Mouse (Mus musculus): ENCODE data around the gene Ostf1.
"Not testable (repeated sequence)": the region's sequence is repeated elsewhere in the genome, so short reads cannot be mapped to it uniquely, and the experiment has no call there.

Ostf1 gene

GRCm38 (mm10) chr19:18599051-18599450 is 32.6 kb downstream of the Ostf1 start:
- DNase-seq (ENCODE audit: low spot score in 2 of 2): no peak

DNA sequence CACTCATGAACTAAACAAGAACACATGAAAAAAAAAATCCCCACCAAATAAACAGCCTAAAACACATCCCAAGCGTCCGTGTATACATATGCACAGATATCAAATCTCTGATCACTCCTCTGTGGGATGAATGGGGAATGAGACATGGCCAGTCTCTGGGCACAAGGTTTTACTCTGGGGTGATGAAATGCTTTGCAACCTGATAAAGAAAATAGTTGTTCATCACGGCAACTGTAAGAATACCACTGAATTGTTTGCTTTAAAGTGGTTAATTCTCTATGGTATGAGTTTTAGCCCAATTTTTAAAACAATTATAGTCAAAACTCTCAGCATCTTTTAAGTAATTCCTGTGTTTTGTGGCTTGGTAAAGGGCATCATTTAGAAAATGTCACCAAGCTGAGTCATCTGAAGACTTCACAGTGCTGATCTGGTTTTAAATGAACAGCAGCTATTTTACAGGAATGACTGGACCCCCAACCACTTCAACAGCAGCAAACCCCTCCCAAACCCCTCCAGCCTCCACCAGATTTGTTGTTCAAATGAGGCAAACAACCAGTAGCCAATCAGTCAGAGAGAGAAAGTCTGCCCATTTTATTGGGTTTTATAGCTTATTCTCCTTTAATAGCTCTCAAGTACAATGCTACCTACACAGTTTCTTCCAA is 33.2 kb downstream of the Ostf1 start:
- DNase-seq (ENCODE audit: low spot score in 2 of 2): no peak

GRCm38 (mm10) chr19:18597772-18598171 is 33.9 kb downstream of the Ostf1 start:
- no peak for DNase-seq (ENCODE audit: low spot score in 2 of 2)

GRCm38 (mm10) chr19:18596876-18597275 is 34.7 kb downstream of the Ostf1 start:
- DNase-seq (ENCODE audit: low spot score in 2 of 2): no peak

DNA sequence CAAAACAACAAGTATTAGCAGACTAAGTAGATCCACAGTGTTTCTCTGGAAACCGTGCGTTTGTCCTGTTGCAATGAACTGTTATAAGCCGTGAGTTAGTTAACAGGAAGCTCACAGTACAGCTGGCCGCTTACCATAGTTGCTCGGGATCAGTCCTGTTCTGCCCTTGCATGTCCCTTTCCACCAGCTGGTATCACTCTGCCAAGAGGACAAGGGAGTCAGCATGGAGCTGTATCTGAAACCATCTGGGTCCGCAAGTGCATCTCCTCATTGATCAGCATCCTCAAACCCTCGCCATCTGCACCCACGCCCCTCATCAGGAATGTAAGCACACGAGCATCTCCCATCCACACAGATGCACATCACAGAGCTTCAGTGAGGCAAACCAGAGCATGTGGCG is 37.9 kb downstream of the Ostf1 start:
- no peak for DNase-seq (ENCODE audit: low spot score in 2 of 2)

DNA sequence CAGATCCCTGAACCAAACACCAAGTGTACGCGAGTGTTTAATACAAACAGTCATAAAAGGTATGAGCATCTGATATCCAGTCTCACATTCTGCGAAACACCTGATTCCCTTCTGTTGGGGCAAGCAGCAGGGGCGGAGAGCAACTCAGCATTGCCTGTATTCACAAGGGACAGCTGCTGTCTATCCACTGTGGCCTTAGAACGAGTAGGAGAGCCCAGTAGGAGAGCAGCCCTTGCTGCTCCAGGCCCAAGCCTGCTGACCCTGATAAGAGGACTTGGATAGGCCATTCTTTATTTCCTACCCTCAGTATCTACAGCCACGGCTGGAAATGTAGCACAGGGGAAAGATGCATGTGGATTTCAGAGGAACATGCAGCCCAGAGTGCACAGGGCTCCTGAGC is 38.7 kb downstream of the Ostf1 start:
- no peak for DNase-seq (ENCODE audit: low spot score in 2 of 2)

GRCm38 (mm10) chr19:18590942-18591354 is 40.7 kb downstream of the Ostf1 start:
- no peak for DNase-seq (ENCODE audit: low spot score in 2 of 2)

- DNase-seq (ENCODE audit: low spot score in 2 of 2): no peak
Measured at GRCm38 (mm10) chr19:18590234-18590633, 41.4 kb downstream of the Ostf1 start.

DNA sequence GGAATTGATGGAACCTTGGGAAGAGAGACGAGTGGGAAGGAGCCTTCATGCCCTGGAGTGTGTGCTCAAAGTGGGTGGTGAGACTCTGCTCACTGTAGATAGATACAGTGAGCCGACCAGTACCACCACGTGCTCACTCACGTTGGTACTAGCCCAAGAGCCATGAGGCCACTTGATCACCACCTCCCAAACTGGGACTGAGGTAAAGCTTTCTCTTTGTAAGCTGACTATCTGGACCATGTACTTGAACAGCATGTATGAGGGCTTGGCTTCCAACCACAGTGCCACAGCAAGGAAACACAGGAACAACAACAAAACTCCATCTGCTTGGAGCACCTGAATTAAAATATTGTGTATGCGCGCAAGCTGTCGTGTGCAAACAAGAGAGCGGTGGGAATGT is 42.3 kb downstream of the Ostf1 start:
- DNase-seq (ENCODE audit: low spot score in 2 of 2): no peak

GRCm38 (mm10) chr19:18588801-18589200 is 42.8 kb downstream of the Ostf1 start:
- DNase-seq (ENCODE audit: low spot score in 2 of 2): not testable (repeated sequence)

DNA sequence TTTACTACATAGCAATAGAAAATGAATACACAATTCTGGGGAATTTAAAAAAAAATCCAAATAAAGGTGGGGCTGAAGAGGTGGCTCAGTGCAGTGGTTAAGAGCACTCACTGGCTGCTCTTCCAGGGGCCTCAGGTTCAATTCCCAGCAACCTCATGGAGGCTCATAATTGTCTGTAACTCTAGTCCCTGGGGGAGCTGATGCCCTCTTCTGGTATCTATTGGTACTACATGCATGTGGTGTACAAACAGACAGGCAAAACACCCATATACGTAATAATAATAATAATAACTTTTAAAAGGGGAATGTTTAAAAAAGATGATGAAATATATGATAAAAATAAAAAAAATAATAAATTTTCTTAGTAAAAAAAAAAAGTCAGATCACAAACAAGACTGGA is 43.4 kb downstream of the Ostf1 start:
- DNase-seq (ENCODE audit: low spot score in 2 of 2): no peak

DNA sequence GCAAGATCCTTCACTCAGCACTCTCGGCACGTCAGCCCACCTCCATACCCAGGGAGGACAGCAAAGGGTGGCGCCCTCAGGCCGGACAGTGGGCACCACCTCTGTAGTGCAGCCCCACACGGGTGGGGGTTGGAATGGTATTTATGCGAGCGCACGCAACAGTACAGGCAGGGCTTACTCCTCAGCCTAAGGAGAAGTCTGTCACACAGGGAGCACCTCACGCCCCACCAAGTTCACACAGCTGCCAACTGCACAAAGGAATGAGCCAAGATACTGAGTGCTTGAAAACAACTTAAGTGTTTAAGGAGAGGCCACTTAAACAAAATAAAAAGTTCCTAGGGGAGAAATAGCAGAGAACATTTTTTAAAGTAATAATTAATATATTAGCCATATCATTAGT is 44.5 kb downstream of the Ostf1 start:
- no peak for DNase-seq (ENCODE audit: low spot score in 2 of 2)

DNA sequence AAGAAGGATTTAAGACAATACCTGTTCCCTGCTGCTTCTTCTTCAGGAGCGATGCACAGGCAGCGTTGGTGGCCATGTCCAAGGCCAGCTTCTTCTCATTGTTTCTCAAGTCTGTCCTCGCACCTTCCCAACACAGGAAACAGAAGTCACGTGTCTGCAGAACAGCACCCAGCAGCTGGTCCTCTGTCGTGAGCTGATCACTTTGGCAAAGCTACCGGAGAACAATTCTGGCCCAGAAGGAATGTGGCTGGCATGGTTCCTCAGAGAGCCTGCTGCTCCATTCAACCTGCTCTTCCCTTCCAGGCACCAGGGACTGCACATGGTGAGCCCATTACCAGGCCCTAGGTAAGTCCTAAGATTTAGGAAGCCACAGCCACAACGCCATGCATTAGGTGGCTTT is 47.0 kb downstream of the Ostf1 start:
- DNase-seq (ENCODE audit: low spot score in 2 of 2): peak in 1 of 2 experiments; percentile 48

DNA sequence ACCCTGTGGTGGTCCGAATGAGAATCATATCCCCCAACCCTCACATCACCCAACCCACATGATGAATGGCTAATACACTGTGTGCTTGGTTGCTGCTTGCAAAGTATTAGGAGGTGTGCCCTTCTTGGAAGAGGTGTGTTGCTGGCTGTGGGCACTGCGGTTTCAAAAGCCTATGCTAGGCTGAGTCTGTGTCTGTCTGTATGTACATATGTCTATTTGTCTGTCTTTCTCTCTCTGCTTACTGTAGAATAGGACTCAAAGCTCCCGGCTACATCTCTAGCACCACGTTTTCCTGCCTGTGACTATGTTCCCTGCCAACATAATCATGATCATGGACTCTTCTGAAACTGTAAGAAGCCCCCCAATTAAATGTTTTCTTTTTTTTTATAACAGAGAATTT is 47.9 kb downstream of the Ostf1 start:
- DNase-seq (ENCODE audit: low spot score in 2 of 2): no peak

DNA sequence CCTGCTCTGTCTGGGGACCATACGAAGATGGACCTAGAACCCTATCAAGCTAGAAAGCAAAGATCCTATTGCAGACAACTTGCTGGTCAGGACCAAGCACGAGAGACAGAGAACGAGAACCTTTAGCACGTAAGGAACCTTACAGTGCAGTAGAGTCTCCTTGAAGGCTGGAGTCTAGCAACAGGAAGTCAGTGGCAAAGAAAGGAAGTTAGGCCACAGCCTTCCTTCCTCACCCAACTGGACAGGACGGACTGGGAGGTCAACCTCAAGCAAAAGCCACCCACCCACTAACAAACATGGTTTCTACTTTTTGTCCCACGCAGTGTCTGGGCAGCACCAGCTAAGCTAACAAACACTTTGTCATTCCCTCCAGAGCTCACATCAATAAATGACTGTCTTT is 48.7 kb downstream of the Ostf1 start:
- peak in 1 of 2 experiments; percentile 36 for DNase-seq (ENCODE audit: low spot score in 2 of 2)

GRCm38 (mm10) chr19:18582226-18582625 is 49.4 kb downstream of the Ostf1 start:
- DNase-seq (ENCODE audit: low spot score in 2 of 2): peak in 1 of 2 experiments; percentile 49

DNA sequence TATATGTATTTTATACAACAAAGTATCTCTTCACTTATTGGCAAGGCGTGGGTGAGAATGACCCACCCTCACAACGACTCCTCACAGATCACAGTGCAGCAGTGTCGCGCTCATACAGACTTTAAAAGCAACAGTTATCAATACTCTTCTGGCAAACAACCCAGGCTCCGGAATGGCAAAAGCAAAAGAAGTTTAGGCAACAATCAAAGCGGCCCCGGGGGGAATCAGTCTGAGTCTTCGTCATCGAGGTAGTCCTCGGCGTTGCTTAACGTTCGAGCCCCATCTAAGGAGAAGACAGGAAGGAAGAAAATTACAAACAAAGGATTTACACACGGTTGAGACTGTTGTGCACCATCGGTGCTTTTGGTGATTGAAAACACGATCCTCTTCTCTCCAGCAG is 50.6 kb downstream of the Ostf1 start:
- DNase-seq (ENCODE audit: low spot score in 2 of 2): peak in 1 of 2 experiments; percentile 57

- DNase-seq (ENCODE audit: low spot score in 2 of 2): no peak
Measured at GRCm38 (mm10) chr19:18579012-18579358, 52.6 kb downstream of the Ostf1 start.

DNA sequence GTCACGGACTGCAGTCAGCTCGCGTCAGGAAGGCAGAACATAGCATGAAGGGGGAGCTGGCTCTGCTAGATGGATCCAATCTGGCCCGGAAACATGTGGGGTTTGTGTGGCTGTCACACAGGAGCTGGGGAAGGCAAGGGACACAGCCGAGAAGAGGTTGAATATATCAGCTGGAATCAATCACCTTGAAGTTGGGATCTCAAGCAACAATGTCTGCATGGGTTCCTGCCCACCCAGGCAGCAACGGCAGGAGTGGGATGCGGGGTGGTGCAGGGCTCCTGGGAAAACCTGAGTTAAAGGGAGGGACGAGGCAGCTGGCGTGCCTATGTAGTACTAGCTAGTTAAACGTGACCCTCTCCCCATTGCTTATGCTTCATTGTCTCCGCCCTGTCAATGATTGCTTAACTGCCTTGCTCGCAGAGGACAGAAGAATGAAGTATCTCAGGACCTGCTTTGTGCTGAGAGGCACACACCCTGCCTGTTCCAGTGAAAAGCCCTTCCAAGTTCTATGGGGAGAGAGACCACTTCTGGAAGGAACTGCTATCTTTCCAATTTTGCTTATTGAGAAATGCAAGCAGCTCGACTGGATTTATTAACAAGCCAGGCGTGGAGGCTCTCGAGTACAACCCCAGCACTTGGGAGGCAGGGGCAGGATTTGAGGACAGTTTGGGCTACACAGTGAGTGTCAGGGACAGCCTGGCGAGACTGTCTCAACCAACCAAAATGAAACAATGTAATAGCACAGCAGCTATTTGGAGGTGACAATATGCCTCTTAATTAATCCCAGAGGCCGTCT is 53.2 kb downstream of the Ostf1 start:
- DNase-seq (ENCODE audit: low spot score in 2 of 2): peak in 1 of 2 experiments; percentile 51

DNA sequence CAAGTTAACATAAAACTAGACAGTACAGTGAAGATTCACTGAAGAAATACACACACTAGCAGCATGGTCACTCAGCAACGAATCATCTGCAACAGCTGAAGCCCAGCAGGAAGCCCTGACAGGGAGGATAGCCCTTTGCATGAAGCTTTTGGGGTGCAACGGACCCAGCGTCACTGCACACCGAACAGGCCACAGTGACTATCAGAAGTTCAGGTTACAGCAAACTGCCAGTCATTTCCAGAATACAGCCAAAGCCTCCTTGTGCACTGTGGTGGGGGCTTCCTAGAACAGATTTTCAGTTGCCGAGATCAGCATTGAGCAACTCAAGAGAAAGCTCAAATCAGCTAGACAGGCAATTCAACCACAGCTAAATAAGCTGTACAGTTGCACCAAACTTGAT is 54.3 kb downstream of the Ostf1 start:
- DNase-seq (ENCODE audit: low spot score in 2 of 2): peak in 1 of 2 experiments; percentile 51

- no peak for DNase-seq (ENCODE audit: low spot score in 2 of 2)
Measured at GRCm38 (mm10) chr19:18575891-18576290, 55.7 kb downstream of the Ostf1 start.

GRCm38 (mm10) chr19:18573907-18574306 is 57.7 kb downstream of the Ostf1 start:
- no peak for DNase-seq (ENCODE audit: low spot score in 2 of 2)

DNA sequence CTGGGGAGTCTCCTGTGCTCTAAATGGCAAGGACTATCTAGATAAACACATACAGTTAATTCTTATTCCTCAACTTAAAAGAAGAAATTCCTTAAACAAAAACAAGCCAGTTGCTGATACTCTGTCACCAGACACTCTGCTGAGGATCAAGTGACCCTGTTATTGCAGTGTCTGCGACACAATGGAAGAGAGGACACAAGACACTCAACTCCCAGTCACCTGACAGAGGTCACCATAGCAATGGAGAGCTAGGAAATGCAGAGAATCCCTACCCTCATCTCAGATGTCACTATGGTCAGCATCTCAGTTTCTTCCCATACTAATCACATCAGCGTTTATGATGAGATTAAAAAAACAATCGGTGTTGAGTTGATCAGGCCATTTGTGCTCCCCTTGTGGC is 58.2 kb downstream of the Ostf1 start:
- DNase-seq (ENCODE audit: low spot score in 2 of 2): no peak

Measured in urinary bladder, postnatal 4 days (tissue).